ENCODE assay signal across 16 mouse cellular contexts in the genomic region with DNA sequence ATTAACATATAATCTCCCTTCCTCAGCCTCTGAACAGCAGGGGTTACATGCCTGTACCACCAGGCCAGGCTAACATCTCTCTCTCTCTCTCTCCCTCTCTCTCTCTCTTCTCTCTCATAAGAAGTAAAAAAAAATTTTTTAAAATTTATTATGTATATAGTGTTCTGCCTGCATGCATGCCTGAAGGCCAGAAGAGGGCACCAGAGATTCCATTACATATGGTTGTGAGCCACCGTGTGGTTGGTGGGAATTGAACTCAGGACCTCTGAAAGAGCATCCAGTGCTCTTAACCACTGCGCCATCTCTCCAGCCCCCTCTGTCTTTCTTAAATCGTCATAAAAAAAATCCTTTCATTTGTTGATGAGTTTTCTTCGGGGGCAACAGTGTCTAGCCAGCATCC. TPM values are rescaled to one million over a fixed set of nuclear protein-coding genes. Genes with fewer than 3 reads are reported as not detected.
A peak's percentile ranks its signal among the peaks of the same experiment; 100 is the strongest.
DNase-seq lines count a peak whose midpoint lies in the region; ATAC-seq and TF ChIP-seq lines count a peak whose summit lies in the region.
"Had no signal": no experiment of that assay in that cellular context is flagged by ENCODE, and none has a peak within 500 bp of the region (broad histone marks: within the 10 kb centered on the region; RNA-seq: fewer than 3 reads in every experiment).

No protein-coding gene starts in this region.

- H3K4me1 ChIP-seq in cerebellum, adult 2 months (ENCODE audit: control insufficient read depth, insufficient read depth, low read length) = no peaks in the 10 kb centered on the region
- no peaks in the 10 kb centered on the region for H3K4me1 ChIP-seq in kidney, postnatal 0 days (replicated peaks; ENCODE audit: insufficient read depth, low read length)
- no peaks in the 10 kb centered on the region for H3K4me1 ChIP-seq in bone marrow macrophage, adult 2 months (ENCODE audit: control insufficient read depth, insufficient read depth, low read length)
- H3K4me1 ChIP-seq: embryonic facial prominence, embryonic 13.5 days; limb, embryonic 15.5 days had no signal

- no peak for ATAC-seq in kidney, postnatal 0 days (replicated peaks; ENCODE audit: low FRiP score, low read depth)

- no peaks in the 10 kb centered on the region for H3K9me3 ChIP-seq in kidney, postnatal 0 days (replicated peaks; ENCODE audit: low read length)
- H3K9me3 ChIP-seq: embryonic facial prominence, embryonic 13.5 days; limb, embryonic 15.5 days; megakaryocyte, embryonic 14.5 days had no signal

- no peak for TF ChIP-seq POLR2A in cerebellum, adult 2 months (IDR thresholded peaks at IDR 0.05; ENCODE audit: borderline replicate concordance, insufficient read depth, low read length)
- TF ChIP-seq POLR2A in bone marrow macrophage, adult 2 months (IDR thresholded peaks at IDR 0.05; ENCODE audit: borderline replicate concordance, low read depth, low read length) = no peak

- no peak overlapping the region for H3K4me2 ChIP-seq in kidney, postnatal 0 days (ENCODE audit: low read length)
- H3K4me2 ChIP-seq: embryonic facial prominence, embryonic 13.5 days; limb, embryonic 15.5 days had no signal

- H3K27ac ChIP-seq in cerebellum, adult 2 months (ENCODE audit: insufficient read depth, low read length) = no peak overlapping the region
- no peak overlapping the region for H3K27ac ChIP-seq in kidney, postnatal 0 days
- H3K27ac ChIP-seq in bone marrow macrophage, adult 2 months (ENCODE audit: insufficient read depth, low read depth, low read length) = no peak overlapping the region
- H3K27ac ChIP-seq: embryonic facial prominence, embryonic 13.5 days; limb, embryonic 15.5 days had no signal

- no peaks in the 10 kb centered on the region for H3K27me3 ChIP-seq in cerebellum, adult 2 months (ENCODE audit: control insufficient read depth, insufficient read depth, low read length)
- H3K27me3 ChIP-seq in kidney, postnatal 0 days (ENCODE audit: insufficient read depth, low read length) = no peaks in the 10 kb centered on the region
- H3K27me3 ChIP-seq: embryonic facial prominence, embryonic 13.5 days; limb, embryonic 15.5 days had no signal

- no peak overlapping the region for H3K4me3 ChIP-seq in cerebellum, adult 2 months (replicated peaks; ENCODE audit: insufficient read depth, low read depth, low read length)
- H3K4me3 ChIP-seq in kidney, postnatal 0 days (replicated peaks; ENCODE audit: low read depth, low read length) = no peak overlapping the region
- no peak overlapping the region for H3K4me3 ChIP-seq in bone marrow macrophage, adult 2 months (ENCODE audit: insufficient read depth, low read length)
- H3K4me3 ChIP-seq: embryonic facial prominence, embryonic 13.5 days; limb, embryonic 15.5 days; megakaryocyte, embryonic 14.5 days had no signal

- 0 out of 2 replicates have a peak, but pooled peaks have one; percentile 26 for TF ChIP-seq CTCF in cerebellum, adult 2 months (IDR thresholded peaks at IDR 0.05; ENCODE audit: borderline replicate concordance, insufficient read depth, low read depth, low read length)
- TF ChIP-seq CTCF in kidney, postnatal 0 days (IDR thresholded peaks at IDR 0.05; ENCODE audit: low read depth) = peak; percentile 53
- peak; percentile 29; the same call in 1 of the 2 replicates for TF ChIP-seq CTCF in bone marrow macrophage, adult 2 months (IDR thresholded peaks at IDR 0.05; ENCODE audit: low read depth, low read length)

- no peaks in the 10 kb centered on the region for H3K36me3 ChIP-seq in kidney, postnatal 0 days (ENCODE audit: insufficient read depth, low read length)
- H3K36me3 ChIP-seq: embryonic facial prominence, embryonic 13.5 days; limb, embryonic 15.5 days had no signal

- no peak overlapping the region for H3K9ac ChIP-seq in kidney, postnatal 0 days (ENCODE audit: low read depth, low read length)
- H3K9ac ChIP-seq: embryonic facial prominence, embryonic 13.5 days; limb, embryonic 15.5 days had no signal

- WGBS in cerebellum, adult 2 months = 73% methylated on average over 4 of the region's 4 CpGs
- 74% methylated on average over 4 of the region's 4 CpGs for WGBS in kidney, postnatal 0 days

- no peak for DNase-seq in cerebellum, adult 2 months
- DNase-seq in cerebellum, adult 18-20 months = no peak
- no peak for DNase-seq in kidney, postnatal 0 days (ENCODE audit: low spot score)
- no peak for DNase-seq in kidney, adult 11 months
- DNase-seq in 3T3-L1 (ENCODE audit: low read depth, low spot score) = peak; percentile 41
- DNase-seq in ovary, adult 18-20 months (ENCODE audit: low spot score) = no peak
- no peak for DNase-seq in cerebellum, adult 11 months
- DNase-seq: adrenal gland, postnatal 36 days; B cell, adult 2 months; cerebellum, postnatal 10 days; thymus, adult 2 months had no signal

RNA-seq across cellular contexts. Expression of gene Slc26a5, which starts 20.7 kb away (rescaled TPM):
- 0.06 and 0.11 TPM in 2 replicates for polyA plus RNA-seq in cerebellum, adult 2 months (2012; rRNA removed)
- not detected in 2 replicates for polyA plus RNA-seq in kidney, postnatal 0 days (2015; fragmentation: Nextera tagmentation; extraction: Ambion mirVana)
- not detected in 2 replicates for polyA plus RNA-seq in bone marrow macrophage, adult 2 months (2012; ENCODE audit: insufficient read depth, insufficient read length, missing spikeins)
- polyA plus RNA-seq: kidney, embryonic 16.5 days; limb, embryonic 15.5 days; thymus, adult 2 months had no signal

RNA-seq across cellular contexts. Expression of gene Psmc2, which starts 59.6 kb away (rescaled TPM):
- 106 and 111 TPM in 2 replicates for polyA plus RNA-seq in cerebellum, adult 2 months (2012; rRNA removed)
- polyA plus RNA-seq in kidney, postnatal 0 days (2015; fragmentation: Nextera tagmentation; extraction: Ambion mirVana) = 157 and 171 TPM in 2 replicates
- 72.8 and 76.1 TPM in 2 replicates for polyA plus RNA-seq in bone marrow macrophage, adult 2 months (2012; ENCODE audit: insufficient read depth, insufficient read length, missing spikeins)

RNA-seq across cellular contexts. Expression of gene Dnajc2, which starts 59.6 kb away (rescaled TPM):
- polyA plus RNA-seq in cerebellum, adult 2 months (2012; rRNA removed) = 15.7 and 17.4 TPM in 2 replicates
- 73.9 and 77.8 TPM in 2 replicates for polyA plus RNA-seq in kidney, postnatal 0 days (2015; fragmentation: Nextera tagmentation; extraction: Ambion mirVana)
- polyA plus RNA-seq in bone marrow macrophage, adult 2 months (2012; ENCODE audit: insufficient read depth, insufficient read length, missing spikeins) = 34.0 and 34.2 TPM in 2 replicates
